Mouse (Mus musculus) neural tube, embryonic 11.5 days (tissue): ENCODE data around the gene Apobec1. TPM values are rescaled to one million over a fixed set of nuclear protein-coding genes. Genes with fewer than 3 reads are reported as not detected.
A peak's percentile ranks its signal among the peaks of the same experiment; 100 is the strongest.

Experiments
- ATAC-seq: fragments of 200-750 bp; cut with Nextera tagmentation; 2 replicates; pipeline ENCODE4 v1.8.0; 2017; ENCODE audit warnings: moderate number of reproducible peaks, mild to moderate bottlenecking, moderate TSS enrichment, moderate library complexity; ENCODE audit not compliant: insufficient read depth, low FRiP score, low TSS enrichment
- DNase-seq: peaks from one replicate; pipeline ENCODE4 v3.0.0-alpha.2; 2015; ENCODE audit warnings: low spot score
- H3K27ac ChIP-seq: fragments of 300-500 bp; sonication (generic); 2 replicates; pipeline ENCODE4 v1.5.1; 2014; ENCODE audit warnings: low read depth, mild to moderate bottlenecking, low read length
- H3K27me3 ChIP-seq: fragments of 300-500 bp; sonication (generic); 2 replicates; pipeline ENCODE4 v1.6.1; 2014; ENCODE audit warnings: mild to moderate bottlenecking, low read length, mixed read lengths; ENCODE audit not compliant: control insufficient read depth, insufficient read depth
- H3K36me3 ChIP-seq: fragments of 300-500 bp; sonication (generic); 2 replicates; pipeline ENCODE4 v1.6.1; 2014; ENCODE audit warnings: mild to moderate bottlenecking, low read length, moderate library complexity, mixed read lengths; ENCODE audit not compliant: control insufficient read depth, insufficient read depth
- H3K4me1 ChIP-seq: fragments of 300-500 bp; sonication (generic); 2 replicates; pipeline ENCODE4 v1.6.1; 2014; ENCODE audit warnings: low read length, mixed read lengths; ENCODE audit not compliant: control insufficient read depth, insufficient read depth
- H3K4me2 ChIP-seq: fragments of 300-500 bp; sonication (generic); 2 replicates; pipeline ENCODE4 v1.6.1; 2014; ENCODE audit warnings: low read depth, mild to moderate bottlenecking, moderate library complexity
- H3K4me3 ChIP-seq: fragments of 300-500 bp; sonication (generic); 2 replicates; pipeline ENCODE4 v1.5.1; 2014; ENCODE audit warnings: low read depth, low read length
- H3K9ac ChIP-seq: fragments of 300-500 bp; sonication (generic); 2 replicates; pipeline ENCODE4 v1.6.1; 2014; ENCODE audit warnings: mild to moderate bottlenecking, low read length
- H3K9me3 ChIP-seq: fragments of 300-500 bp; sonication (generic); 2 replicates; pipeline ENCODE4 v1.6.1; 2016; ENCODE audit warnings: low read length; ENCODE audit not compliant: control insufficient read depth
- WGBS: fragments of 180-500 bp; shearing (Covaris S2); extraction: QIAGEN DNeasy Blood & Tissue Kit; methylation state at CpG from one replicate; pipeline ENCODE4 v1.1.7; 2014; 5-methylcytosine and 5-hydroxymethylcytosine counted together
- polyA plus RNA-seq: library from polyadenylated mRNA; unstranded; fragments of >200 nt; fragmentation: Nextera tagmentation; extraction: Ambion mirVana; gene quantifications from 2 replicates; pipeline ENCODE4 v1.2.1, GENCODE M21; 2014

Apobec1 gene
- polyA plus RNA-seq, 1 experiment from 2014 or later, result 1.9 TPM

DNA sequence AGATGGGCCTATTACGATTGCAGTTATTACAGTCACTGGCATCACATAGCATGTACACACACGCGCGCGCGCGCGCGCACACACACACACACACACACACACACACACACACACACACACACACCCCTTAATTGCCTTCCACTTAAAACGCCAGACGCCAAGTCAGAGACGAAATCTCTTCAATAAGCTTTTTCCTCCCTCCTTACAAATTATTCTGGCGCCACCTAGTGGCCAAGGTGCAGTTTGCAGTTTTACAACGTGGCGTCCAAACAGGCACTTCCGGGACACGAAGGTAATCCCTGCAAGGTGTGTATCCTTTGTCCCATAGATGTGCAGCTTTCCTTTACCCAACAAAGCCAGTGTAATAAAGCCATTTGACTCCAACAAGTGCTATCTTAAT lies 41.8 kb downstream of the Apobec1 start:
- H3K4me1 ChIP-seq, result no peaks in the 10 kb centered on the region
- peak; percentile 81 for DNase-seq
- no peak overlapping the region for H3K27ac ChIP-seq
- no peaks in the 10 kb centered on the region for H3K9me3 ChIP-seq
- H3K9ac ChIP-seq, result no peak overlapping the region
- H3K27me3 ChIP-seq, result no peaks in the 10 kb centered on the region
- no peak overlapping the region for H3K4me3 ChIP-seq
- H3K36me3 ChIP-seq, result no peaks in the 10 kb centered on the region
- ATAC-seq, result 0 out of 2 replicates have a peak, but pooled peaks have one; percentile 27
- H3K4me2 ChIP-seq, result no peak overlapping the region
- 11% methylated on average over 17 of the region's 17 CpGs for WGBS

DNA sequence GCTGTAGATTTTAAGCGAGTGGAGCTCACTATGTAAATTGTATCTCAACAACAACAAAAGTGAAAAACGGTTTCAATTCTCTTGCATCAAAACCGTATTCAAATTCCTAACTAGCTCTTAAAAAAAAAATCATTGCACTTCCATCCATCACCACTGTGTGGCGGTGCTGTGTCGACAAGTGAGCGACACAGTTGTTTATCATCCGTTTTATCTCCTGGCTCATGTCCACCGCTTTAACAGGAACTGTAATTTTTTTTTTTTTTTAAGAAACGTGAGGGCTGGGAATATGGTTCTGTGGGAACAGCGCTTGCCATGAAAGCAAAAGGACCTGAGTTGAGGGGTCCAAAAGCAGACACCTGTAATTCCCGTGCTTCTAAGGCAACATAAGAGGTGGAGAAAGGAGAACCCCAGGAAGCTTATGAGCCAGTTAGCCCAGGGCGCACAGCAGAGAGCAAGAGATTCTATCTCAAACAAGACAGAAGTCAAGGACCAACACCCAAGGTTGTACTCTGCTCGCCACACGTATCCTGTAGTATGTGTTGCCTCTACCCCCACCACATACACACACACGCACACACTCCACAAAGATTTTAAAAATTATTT lies 45.2 kb downstream of the Apobec1 start:
- H3K27me3 ChIP-seq, result no peaks in the 10 kb centered on the region
- no peak overlapping the region for H3K27ac ChIP-seq
- H3K4me2 ChIP-seq, result peak overlapping the region; percentile 26; the same call in 1 of the 2 replicates
- WGBS, result 28% methylated on average over 15 of the region's 15 CpGs
- ATAC-seq, result no peak
- no peak overlapping the region for H3K4me3 ChIP-seq
- H3K9ac ChIP-seq, result no peak overlapping the region
- no peaks in the 10 kb centered on the region for H3K4me1 ChIP-seq
- H3K36me3 ChIP-seq, result no peaks in the 10 kb centered on the region
- peak; percentile 24 for DNase-seq
- no peaks in the 10 kb centered on the region for H3K9me3 ChIP-seq

DNA sequence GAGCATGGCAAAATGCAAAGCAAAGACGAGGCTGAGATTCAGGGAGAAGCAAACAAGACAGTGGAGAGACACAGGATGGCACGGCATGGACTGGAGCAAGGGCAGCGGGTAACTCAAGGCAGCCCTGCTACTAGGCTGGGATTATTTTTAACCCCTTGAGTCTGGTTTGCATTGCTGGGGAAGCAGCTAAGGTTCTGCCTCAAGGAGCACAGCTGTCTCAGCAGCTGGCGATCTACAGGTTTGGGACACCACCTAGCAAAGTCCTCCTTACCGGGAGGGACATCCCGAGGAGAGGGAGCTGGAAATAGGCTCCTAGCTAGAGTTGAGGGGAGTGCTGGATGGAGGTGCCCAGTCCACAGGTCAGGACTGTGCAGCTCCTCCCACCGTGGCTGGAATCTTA lies 47.0 kb downstream of the Apobec1 start:
- H3K4me1 ChIP-seq, result no peaks in the 10 kb centered on the region
- WGBS, result 59% methylated on average over 7 of the region's 7 CpGs
- H3K9ac ChIP-seq, result no peak overlapping the region
- no peak for DNase-seq
- H3K36me3 ChIP-seq, result no peaks in the 10 kb centered on the region
- H3K27me3 ChIP-seq, result no peaks in the 10 kb centered on the region
- H3K4me2 ChIP-seq, result no peak overlapping the region
- no peak for ATAC-seq
- H3K27ac ChIP-seq, result no peak overlapping the region
- no peaks in the 10 kb centered on the region for H3K9me3 ChIP-seq
- no peak overlapping the region for H3K4me3 ChIP-seq

DNA sequence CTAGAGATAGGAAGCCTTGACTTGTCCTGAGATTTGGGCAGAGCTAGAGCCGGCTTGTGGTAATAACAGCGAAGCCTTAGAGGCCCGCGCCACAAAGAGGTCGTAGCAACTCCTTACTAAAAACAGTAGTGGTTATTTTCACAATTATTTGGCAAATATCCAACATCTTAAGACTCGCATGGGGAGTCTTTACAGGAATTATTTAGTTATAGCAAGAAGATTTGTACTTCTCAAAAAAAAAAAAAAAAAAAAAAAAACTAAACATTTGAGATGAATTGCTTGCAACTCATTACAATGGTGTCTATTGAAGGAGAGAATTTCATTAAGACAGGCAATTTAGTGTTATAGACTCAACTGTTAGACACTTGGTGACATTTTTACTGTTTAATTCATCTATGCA lies 48.1 kb downstream of the Apobec1 start:
- Histone ChIP-seq H3K9ac (no peak overlapping the region), H3K36me3 (no peaks in the 10 kb centered on the region), H3K9me3 (no peaks in the 10 kb centered on the region), H3K4me1 (no peaks in the 10 kb centered on the region), H3K4me3 (no peak overlapping the region), H3K27ac (no peak overlapping the region), H3K27me3 (no peaks in the 10 kb centered on the region), H3K4me2 (no peak overlapping the region)
- DNase-seq (no peak), ATAC-seq (no peak)
- WGBS, result 77% methylated on average over 6 of the region's 6 CpGs

DNA sequence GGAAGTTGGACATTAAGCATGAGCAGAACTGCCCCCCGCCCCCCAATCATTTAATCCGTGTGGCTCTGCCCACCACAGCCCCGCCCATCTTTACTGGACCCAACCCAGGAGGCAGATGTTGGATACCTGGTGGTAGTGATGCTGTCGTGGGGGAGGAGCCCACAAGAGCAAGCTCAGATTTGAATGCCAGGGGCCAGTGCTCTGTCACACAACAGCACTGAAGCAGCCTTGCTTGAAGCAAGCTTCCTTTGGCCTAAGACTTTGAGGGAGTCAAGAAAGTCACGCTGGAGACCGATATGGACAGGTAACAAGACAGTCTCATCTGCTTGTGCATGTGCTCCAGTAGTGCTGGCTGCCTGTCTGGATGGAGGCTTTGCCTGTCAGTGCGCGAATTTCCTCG lies 48.6 kb downstream of the Apobec1 start, which contains the start of gene Aicda:
Gene Aicda, plus strand, starts transcription at position 196 of the 400 bp plus-strand sequence.
- H3K4me3 ChIP-seq, result no peak within 1 kb of the TSS
- ATAC-seq (no peak), DNase-seq (no peak)
- no peak within 1 kb of the TSS for H3K4me2 ChIP-seq
- no peaks in the 10 kb centered on the region for H3K27me3 ChIP-seq
- no peaks in the 10 kb centered on the region for H3K9me3 ChIP-seq
- H3K4me1 ChIP-seq, result no peaks in the 10 kb centered on the region
- no peaks in the 10 kb centered on the region for H3K36me3 ChIP-seq
- H3K27ac ChIP-seq, result no peak within 1 kb of the TSS
- no peak within 1 kb of the TSS for H3K9ac ChIP-seq
- WGBS, result 56% methylated on average over 9 of the region's 9 CpGs

DNA sequence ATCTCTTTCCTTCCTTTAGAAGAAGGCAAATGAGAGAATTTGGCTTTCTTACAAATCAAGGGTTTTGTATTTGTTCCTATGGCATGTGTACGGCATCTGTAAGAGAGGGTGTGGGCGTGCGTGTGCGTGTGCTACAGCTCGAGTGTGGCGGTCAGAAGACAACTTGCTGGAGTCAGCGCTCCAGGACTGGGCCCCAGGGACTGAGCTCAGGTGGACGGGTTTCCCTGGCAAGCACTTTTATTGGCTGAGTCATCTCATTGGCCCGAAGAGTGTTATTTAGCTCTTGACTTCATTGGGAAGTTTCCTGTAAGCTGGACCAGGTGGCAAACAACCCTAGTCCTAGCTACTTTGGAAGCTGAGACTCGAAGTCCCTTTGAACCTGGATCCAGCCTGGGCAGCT lies 56.3 kb downstream of the Apobec1 start:
- Histone ChIP-seq H3K36me3 (no peaks in the 10 kb centered on the region), H3K9ac (no peak overlapping the region), H3K4me2 (no peak overlapping the region), H3K4me3 (no peak overlapping the region), H3K4me1 (no peaks in the 10 kb centered on the region), H3K27me3 (no peaks in the 10 kb centered on the region), H3K27ac (no peak overlapping the region), H3K9me3 (no peaks in the 10 kb centered on the region)
- ATAC-seq (no peak), DNase-seq (no peak)
- WGBS, result 86% methylated on average over 10 of the region's 10 CpGs

DNA sequence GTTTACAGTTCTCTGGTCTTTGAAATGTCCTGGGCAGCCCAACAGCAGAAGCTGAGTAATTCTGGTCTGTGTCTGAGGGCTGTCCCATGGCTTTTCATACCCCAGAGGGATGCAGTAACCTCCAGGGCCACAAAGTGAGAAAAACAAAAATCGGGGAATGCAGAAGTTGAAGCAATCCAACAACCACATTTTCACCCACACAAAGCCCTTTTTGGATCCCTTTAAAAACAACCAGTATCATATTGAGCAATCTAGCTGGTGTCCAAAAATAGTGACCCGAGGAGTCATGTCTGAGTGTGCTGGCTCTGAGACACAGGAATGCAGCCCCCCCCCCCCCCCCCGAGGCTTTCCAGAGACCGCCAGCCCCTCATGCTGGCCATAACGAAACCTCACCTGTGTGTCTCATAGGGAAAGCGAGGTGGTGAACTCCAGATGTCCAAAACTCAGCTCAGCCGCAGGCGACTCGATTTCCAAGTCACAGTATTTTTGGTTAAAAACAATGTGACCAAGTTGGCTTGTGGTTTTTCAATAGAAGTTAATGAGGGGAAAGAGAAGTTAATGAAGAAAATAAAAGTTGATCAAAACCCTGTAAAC lies 56.9 kb downstream of the Apobec1 start:
- 87% methylated on average over 9 of the region's 9 CpGs for WGBS
- H3K4me1 ChIP-seq, result no peaks in the 10 kb centered on the region
- no peak overlapping the region for H3K4me3 ChIP-seq
- DNase-seq (no peak), ATAC-seq (no peak)
- H3K9me3 ChIP-seq, result no peaks in the 10 kb centered on the region
- no peaks in the 10 kb centered on the region for H3K27me3 ChIP-seq
- no peak overlapping the region for H3K4me2 ChIP-seq
- no peaks in the 10 kb centered on the region for H3K36me3 ChIP-seq
- no peak overlapping the region for H3K9ac ChIP-seq
- no peak overlapping the region for H3K27ac ChIP-seq

DNA sequence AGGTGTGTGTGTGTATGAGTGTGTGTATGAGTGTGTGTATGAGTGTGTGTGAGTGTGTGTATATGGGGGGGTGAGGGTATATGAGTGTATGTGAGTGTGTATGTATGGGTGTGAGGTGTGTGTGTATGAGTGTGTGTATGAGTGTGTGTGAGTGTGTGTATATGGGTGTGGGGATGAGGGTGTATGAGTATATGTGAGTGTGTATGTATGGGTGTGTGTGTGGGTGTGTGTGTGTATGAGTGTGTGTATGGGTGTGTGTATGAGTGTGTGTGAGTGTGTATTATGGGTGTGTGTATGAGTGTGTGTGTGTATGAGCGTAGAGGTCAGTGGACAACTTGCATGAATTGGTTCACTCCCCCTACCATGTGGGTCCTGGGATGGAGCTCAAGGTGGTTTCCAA lies 57.6 kb downstream of the Apobec1 start:
- Histone ChIP-seq H3K9ac (no peak overlapping the region), H3K27ac (no peak overlapping the region), H3K36me3 (no peaks in the 10 kb centered on the region), H3K9me3 (no peaks in the 10 kb centered on the region), H3K4me1 (no peaks in the 10 kb centered on the region), H3K4me3 (no peak overlapping the region), H3K27me3 (no peaks in the 10 kb centered on the region), H3K4me2 (no peak overlapping the region)
- WGBS, result 88% methylated on average over 1 of the region's 1 CpGs
- ATAC-seq (no peak), DNase-seq (no peak)

DNA sequence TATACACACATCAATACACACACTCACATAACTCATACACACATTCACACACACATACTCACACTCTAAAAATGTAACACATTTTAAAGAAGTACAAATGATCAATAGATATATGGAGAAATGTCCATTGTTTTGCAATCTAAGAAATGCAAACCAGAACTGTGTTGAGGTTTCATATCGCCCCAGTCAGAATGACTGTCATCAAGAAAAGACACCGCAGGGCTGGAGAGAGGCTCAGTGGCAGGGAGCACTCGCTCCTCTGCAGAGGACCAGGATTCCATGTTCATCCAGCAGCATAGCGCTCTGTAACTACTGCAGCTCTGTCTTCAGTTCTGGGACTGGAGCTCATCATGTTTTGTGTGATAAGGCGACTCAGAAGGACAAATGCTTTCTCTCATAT lies 58.7 kb downstream of the Apobec1 start:
- no peak overlapping the region for H3K4me3 ChIP-seq
- ATAC-seq (no peak), DNase-seq (no peak)
- no peaks in the 10 kb centered on the region for H3K36me3 ChIP-seq
- H3K9ac ChIP-seq, result no peak overlapping the region
- 83% methylated on average over 5 of the region's 5 CpGs for WGBS
- no peaks in the 10 kb centered on the region for H3K27me3 ChIP-seq
- no peak overlapping the region for H3K4me2 ChIP-seq
- H3K4me1 ChIP-seq, result no peaks in the 10 kb centered on the region
- no peak overlapping the region for H3K27ac ChIP-seq
- no peaks in the 10 kb centered on the region for H3K9me3 ChIP-seq
